Mouse (Mus musculus): ENCODE measurements around the gene Zic1.

Gene Zic1

GRCm38 (mm10) chr9:91384136-91384500 is 18.5 kb upstream of the Zic1 start:
- DNase-seq (ENCODE audit: low read depth): no peak

DNA sequence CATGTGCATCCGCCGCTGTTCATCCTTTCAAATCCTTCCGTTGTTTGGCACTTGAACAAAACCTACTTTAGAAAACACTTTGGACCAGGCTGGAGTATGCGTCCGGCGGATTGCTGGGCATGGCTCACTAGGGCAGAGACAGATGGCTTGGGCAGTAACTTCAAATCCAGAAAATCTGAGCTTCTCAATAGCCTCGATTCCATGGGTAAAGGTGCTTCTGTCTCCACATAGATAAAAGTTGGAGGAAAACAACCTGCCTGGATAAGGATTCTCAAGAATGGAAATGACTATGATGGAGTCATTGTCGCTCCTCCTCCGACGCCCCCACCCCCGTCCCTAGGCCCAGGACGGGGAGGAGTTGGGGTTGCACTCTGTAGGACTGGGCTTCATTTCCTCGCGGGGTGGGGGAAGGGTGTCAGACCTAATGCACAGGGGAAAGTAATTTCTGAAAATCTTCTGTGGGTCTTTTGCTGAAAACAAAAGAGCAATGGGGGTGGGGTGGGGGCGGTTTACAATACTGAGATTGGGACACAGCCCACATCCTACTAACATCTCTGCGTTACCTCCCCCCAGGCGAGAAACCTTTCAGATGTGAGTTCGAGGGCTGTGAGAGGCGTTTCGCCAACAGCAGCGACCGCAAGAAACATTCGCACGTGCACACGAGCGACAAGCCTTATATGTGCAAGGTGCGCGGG is 18.0 kb upstream of the Zic1 start:
- DNase-seq (ENCODE audit: low read depth): no peak

DNA sequence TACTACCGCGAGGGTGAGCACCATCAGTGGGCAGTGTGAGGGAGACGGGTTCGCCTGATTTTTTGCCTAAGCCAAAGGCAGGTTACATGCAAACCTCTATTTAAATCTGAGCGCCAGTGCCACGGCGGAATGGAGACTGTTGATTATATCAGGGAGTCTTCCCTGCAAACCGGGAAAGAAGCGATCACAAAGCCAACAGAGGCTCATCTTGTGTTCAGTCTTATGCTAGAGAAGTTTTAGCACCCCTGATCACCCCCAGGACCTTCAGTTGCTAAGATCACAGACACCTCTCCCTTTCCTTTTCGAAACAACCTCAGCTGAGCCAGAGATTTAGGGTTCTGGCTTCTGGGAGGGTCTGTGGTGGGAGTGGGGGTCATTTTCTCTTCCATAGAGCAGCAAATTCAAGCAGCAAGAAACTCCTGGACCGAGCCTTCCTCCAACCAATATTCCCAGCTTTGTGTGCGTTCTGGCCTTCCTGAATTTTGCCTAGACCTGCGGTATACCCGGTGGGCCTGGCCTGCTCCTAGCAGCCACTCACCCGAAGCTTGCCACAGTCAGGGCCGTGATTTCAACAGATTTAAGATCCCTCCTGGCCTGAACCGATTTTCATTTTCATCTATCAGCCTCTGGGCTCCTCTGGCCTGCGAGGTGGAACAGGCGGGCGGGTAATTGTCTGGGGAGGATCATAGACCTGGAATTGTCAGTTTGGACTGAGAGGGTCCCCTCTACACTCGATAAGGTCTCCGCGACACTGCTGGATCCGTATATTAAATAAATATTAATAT is 17.1 kb upstream of the Zic1 start:
- no peak for DNase-seq (ENCODE audit: low read depth)

GRCm38 (mm10) chr9:91382111-91382379 is 16.4 kb upstream of the Zic1 start:
- DNase-seq (ENCODE audit: low read depth): no peak

DNA sequence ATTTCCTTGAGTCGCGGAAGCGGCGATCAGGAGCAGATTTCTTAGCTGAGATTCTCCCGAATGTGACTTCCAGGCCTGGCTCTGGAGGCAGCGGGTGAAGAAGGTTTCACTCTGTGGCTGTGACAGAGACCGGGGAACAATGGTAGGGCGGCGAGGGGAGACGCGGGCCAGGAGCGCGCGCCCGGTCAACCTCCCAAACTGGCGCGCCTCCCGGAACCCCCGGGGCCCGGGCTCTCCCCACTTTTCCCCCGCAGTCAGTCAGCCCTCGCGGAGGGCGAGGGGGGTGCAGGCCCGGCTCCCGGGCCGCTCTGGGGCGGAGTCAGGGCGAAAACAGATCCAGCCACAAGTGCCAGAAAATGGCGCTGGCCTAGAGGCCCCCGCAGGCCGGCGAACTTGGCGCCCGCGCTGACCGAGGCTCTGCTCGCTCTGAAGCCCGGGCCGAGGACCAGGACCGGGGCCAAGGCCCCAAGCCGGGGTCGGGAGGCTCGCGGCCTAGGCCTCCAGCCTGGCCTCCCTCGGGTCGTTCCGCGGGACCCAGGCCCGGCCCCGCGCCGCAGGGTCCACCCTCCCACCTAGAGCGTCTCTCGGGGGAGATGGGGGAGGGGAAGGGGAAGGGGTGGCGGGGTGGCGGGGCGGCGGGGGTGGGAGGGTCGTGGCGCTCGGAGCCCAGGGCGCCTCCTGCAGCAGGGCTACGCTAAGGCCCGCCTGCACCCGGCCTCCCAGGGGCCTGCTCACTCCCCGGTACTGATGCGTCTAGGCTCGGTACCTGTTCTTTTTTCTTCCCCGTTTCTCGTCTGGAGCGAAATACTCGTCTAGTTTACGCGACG is 15.9 kb upstream of the Zic1 start:
- DNase-seq (ENCODE audit: low read depth): no peak

DNA sequence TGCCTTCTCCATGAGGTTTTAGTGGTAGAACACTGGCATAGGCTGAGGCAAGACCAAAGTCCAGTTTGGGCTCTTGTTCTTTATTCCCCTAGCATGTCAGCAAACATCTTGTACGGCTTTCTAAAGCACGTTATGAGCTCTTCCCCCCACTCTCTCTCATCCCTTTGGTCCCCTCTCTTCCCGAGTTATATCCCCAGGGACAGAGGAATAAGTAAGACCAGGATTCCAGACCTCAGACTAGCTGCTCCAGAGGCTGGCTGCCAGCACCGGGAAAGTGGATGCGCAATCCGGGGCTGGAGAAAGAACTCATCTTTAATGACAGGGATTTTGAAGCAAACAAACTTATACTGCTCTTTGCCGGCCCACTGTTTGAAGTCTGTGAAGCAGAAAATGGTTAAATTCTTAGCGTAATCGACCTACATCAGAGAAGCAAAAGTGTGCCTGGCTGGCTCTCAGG is 14.9 kb upstream of the Zic1 start:
- DNase-seq (ENCODE audit: low read depth): no peak

GRCm38 (mm10) chr9:91379781-91380457 is 14.3 kb upstream of the Zic1 start:
- no peak for DNase-seq (ENCODE audit: low read depth)

- no peak for DNase-seq (ENCODE audit: low read depth)
Measured at GRCm38 (mm10) chr9:91379300-91379635, 13.7 kb upstream of the Zic1 start.

DNA sequence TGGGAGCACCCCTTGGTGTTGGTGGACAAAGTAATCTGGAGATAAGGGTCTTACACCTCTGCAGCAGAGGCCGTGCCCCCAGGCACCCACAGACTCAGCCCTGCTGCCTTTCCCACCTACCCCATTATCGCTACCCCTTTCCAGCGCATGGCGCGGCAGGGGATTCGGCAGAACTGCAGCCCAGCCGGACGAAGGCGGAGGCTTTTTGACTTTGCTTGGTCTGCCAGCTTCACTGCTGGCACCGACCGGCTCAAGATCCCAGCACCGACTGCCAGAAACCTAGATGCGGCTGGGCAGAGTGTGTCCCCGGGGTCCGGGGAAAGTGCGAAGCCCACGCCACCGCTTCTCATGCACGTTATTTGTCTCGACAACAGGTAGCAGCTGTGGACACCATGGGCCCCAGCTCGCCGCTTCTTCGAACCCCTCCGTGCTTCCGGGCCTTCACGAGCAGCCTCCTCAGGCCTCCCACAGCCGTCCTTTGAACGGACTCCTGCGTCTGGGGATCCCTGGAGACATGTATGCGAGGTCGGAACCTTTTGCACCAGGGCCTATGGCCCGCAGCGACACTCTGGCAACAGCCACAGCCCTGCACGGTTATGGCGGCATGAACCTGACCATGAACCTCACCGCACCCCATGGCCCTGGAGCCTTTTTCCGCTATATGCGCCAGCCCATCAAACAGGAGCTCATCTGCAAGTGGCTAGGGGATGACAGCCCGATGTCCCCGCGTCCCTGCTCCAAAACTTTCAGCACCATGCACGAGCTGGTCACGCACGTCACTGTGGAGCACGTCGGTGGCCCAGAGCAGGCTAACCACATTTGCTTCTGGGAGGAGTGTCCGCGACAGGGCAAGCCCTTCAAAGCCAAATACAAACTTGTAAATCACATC is 13.0 kb upstream of the Zic1 start:
- no peak for DNase-seq (ENCODE audit: low read depth)

DNA sequence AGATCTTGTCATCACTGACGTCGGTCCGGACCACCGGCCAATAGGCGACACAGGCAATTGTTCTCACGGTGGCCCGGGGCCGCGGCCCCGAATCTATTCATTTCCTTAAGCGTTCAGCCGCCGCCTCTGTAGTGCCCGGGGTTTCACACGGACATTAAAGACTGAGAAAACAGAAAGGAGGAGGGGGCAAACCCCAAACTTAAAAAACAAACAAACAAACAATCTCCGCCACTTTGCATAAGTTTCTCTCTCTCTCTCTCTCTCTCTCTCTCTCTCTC is 12.2 kb upstream of the Zic1 start:
- no peak for DNase-seq (ENCODE audit: low read depth)

GRCm38 (mm10) chr9:91377036-91377872 is 11.6 kb upstream of the Zic1 start:
- no peak for DNase-seq (ENCODE audit: low read depth)

GRCm38 (mm10) chr9:91374665-91375064 is 9.1 kb upstream of the Zic1 start:
- no peak for DNase-seq (ENCODE audit: low read depth)

GRCm38 (mm10) chr9:91373811-91374575 is 8.4 kb upstream of the Zic1 start:
- no peak for DNase-seq (ENCODE audit: low read depth)

GRCm38 (mm10) chr9:91371608-91372007 is 6.0 kb upstream of the Zic1 start:
- no peak for DNase-seq (ENCODE audit: low read depth)

DNA sequence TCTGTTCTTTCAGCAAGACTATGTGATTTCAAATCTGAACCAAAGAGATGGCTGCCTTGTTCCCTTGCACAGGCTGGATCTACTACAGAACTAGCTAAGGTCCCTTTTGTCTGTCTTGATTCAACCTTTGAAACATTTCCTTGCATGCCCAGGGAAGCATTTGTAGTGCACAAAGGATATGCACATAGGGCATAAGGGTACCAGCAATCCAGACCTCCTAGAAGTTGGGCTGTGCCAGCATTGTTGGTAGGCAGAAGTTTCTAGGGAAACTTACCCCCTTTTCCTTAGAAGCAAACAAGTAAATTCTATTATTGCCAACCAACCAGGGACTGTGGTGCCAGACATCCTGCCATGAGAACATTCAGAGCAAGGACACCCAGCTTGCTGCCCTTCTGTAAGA is 5.4 kb upstream of the Zic1 start:
- DNase-seq (ENCODE audit: low read depth): no peak

- DNase-seq (ENCODE audit: low read depth): no peak
Measured at GRCm38 (mm10) chr9:91370191-91370708, 4.6 kb upstream of the Zic1 start.

GRCm38 (mm10) chr9:91369293-91369991 is 3.8 kb upstream of the Zic1 start:
- DNase-seq (ENCODE audit: low read depth): no peak

- DNase-seq (ENCODE audit: low read depth): no peak
Measured at GRCm38 (mm10) chr9:91368946-91369292, 3.3 kb upstream of the Zic1 start.

DNA sequence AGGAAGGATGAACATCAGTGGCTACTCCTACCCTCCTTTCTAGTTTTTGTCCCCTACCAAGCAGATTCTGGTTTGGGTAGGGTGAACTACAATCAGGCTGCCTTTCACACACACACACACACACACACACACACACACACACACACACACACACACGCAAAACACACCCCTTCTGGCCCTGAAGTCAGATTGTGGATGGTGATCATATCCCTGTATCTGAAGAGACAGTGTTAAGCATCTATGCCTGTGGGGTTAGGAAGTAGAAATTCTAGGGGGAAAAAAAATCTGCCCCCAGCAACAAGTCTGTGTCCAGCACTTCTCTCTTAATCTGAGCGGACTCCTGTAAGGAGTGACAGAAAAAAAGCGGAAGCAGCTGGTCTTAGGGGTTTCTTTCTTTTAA is 2.5 kb upstream of the Zic1 start:
- no peak for DNase-seq (ENCODE audit: low read depth)

Data from 416B (cell line).